In genomic region chr12:95486502-95486901, GRCm38 (mm10) we compare ENCODE assay signal across 20 mouse cellular contexts.
DNase-seq lines count a peak whose midpoint lies in the region; ATAC-seq lines count a peak whose summit lies in the region.
"Had no signal": no experiment of that assay in that cellular context is flagged by ENCODE, and none has a peak within 500 bp of the region (broad histone marks: within the 10 kb centered on the region; RNA-seq: fewer than 3 reads in every experiment).

No protein-coding gene starts in this region.

- ATAC-seq in frontal cortex, adult (ENCODE audit: low TSS enrichment) = peak; percentile 86
- ATAC-seq: activated CD4-positive, CD25-positive, alpha-beta regulatory T cell, adult 4 months; CD4-positive, CD25-positive, alpha-beta regulatory T cell, adult 4 months; Patski had no signal

- no peak for DNase-seq in frontal cortex, postnatal 14 days (ENCODE audit: low spot score in 2 of 2)
- DNase-seq in brain, adult 2 months (ENCODE audit: low read depth, low spot score) = peak; percentile 51
- DNase-seq in telencephalon, adult 2 months (ENCODE audit: low read depth, low spot score) = peak; percentile 50
- no peak for DNase-seq in lung, adult 18-20 months
- no peak for DNase-seq in kidney, postnatal 4 days
- DNase-seq: adrenal gland, adult 2 months; adrenal gland, adult 8-10 months; adrenal gland, postnatal 10 days; adrenal gland, postnatal 14 days; adrenal gland, postnatal 25 days; adrenal gland, postnatal 36 days; B cell, adult 2 months; cerebellum, adult 11 months; cerebellum, adult 11-12 months; cerebellum, adult 18-20 months; cerebellum, adult 2 months had no signal

Comparison
In these comparisons a context has a peak if more than half of its experiments do, and no peak if none do; other contexts are left out.
1. DNase-seq: peak in brain, adult 2 months (single experiment) and telencephalon, adult 2 months (single experiment); none in frontal cortex, postnatal 14 days (0 of 2), lung, adult 18-20 months (0 of 2) and kidney, postnatal 4 days (0 of 2).